Mouse (Mus musculus) layer of hippocampus, postnatal 36 days (tissue): ENCODE data around the gene Gm1123. TPM values are rescaled to one million over a fixed set of nuclear protein-coding genes. Genes with fewer than 3 reads are reported as not detected.
A peak's percentile ranks its signal among the peaks of the same experiment; 100 is the strongest.

Source experiments
- DNase-seq, 2 experiments: peaks; one replicate each; pipeline ENCODE4 v3.0.0; 2022
- total RNA-seq, 2 experiments: library from RNA; stranded (reverse); gene quantifications; 2 replicates each; pipeline ENCODE4 v1.2.3; 2021

Gene Gm1123
- total RNA-seq, 2 experiments from 2014 or later: not detected

DNA sequence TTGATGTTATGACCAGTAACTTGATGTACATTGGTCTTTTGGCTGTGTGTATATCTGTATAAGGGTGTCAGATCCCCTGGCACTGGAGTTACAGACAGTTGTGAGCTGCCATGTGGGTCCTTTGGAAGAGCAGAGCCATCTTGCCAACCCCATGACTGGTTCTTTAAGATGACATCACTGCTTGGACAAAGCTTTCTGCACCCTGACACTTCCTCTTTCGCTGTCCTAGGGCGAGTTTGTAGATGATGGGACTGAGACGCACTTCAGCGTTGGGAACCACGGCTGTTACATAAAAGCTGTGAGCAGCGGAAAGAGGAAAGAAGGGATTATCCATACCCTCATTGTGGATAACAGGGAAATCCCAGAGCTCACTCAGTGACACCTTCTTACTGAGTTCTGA lies 34.2 kb downstream of the Gm1123 start:
- DNase-seq: no peak

DNA sequence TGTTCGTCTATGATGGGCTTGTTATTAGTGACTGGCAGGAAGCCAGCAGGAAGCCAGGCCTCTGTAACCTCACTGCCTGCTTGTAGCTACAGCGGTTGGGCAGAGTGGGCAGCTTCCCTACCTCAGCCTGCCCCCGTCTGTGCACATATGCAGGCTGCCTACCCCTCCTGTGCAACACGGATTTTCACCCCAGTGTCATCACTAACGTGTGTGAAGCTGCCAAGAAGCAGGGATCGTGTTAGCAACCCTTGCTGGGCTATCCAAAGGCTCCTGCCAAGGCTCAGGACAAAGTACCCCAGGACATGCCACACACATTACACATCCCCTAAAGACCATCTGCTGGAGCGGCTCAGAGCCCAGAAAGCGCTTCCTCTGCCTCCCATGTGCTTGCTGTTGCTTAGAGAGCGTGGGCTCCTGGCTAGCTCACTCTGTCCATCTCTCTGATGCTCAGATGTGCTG lies 35.6 kb downstream of the Gm1123 start:
- DNase-seq: peak; percentile 54 to 56

DNA sequence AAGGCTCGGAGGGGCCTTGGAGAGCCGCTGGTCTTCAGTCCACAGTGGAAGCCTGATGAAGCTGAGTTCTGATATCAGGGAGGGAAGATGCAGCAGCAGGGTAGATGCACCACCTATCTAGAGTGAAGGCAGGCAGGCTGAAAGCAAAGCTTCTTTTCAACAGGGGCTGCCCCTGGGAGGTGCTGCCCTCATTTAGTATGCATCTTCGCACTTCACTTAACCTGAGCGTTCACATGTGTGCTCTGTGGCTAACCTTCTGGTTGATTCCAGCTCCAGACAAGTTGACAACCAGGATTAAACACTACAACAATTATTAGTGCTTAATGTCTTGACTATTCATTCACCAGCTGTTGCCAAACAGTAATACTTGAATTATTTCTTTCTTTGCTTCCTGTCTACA lies 41.4 kb downstream of the Gm1123 start:
- DNase-seq: no peak

- DNase-seq: no peak
Measured at GRCm38 (mm10) chr9:98987131-98987530, 48.4 kb downstream of the Gm1123 start.

- DNase-seq: no peak
Measured at GRCm38 (mm10) chr9:98986476-98987096, 48.9 kb downstream of the Gm1123 start.

DNA sequence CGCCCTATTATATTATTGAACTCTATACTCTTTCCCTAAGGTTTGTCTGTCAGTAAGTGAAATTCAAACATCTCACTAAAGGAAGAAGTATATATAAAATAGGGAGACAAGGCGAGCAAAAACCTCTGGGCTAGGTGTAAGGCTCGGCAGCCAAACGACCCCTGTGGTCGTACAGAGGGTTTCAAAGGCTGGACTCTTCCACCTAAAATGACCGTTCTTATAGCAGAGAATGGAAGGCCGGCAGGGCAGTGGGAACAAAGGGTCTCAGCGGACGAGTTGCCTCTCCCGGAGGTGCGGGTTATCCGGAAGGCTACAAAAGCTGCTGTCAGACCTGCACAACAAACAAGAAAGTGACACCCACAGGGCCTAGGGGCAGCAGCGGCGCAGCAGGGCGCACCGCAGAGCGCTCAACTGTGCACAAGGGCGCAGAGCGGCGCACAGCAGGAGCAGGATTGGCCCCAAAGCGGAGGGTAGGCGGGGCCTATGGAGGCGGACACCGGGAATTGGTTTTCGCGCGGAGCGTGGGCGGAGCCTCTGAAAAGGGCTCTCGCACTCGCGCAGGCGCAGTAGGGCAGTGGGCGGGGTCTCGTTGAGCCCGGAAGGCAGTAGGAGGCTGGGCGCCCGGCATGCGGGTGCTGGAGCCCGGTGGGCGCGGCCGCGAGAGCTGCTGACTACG lies 49.6 kb downstream of the Gm1123 start, which contains the start of gene Faim:
Gene Faim, plus strand, starts transcription at position 574 of the 676 bp plus-strand sequence.
- peak; percentile 100 for DNase-seq

GRCm38 (mm10) chr9:98979431-98980416 lies 55.8 kb downstream of the Gm1123 start:
- peak; percentile 81 to 83 for DNase-seq

GRCm38 (mm10) chr9:98976520-98976919 lies 59.0 kb downstream of the Gm1123 start:
- no peak for DNase-seq

DNA sequence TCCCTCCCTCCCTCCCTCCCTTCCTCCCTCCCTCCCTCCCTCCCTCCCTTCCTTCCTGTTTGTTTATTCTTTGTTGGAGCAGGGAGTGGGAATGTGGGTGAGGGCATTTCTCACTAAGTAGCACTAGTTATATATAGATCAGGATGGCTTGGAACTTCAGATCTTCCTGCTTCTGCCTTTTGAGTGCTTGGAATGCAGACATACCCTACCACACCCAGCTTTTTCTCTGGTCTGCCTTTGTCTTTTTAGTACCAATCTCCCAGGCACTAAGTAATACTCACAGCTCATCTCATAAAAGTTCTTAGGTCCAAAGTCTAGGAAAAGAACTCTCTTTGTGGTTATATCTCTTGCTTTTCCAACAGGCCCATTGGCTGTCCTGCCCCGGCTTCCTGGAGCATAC lies 59.4 kb downstream of the Gm1123 start:
- DNase-seq: no peak

- no peak for DNase-seq
Measured at GRCm38 (mm10) chr9:98974898-98975297, 60.6 kb downstream of the Gm1123 start.

DNA sequence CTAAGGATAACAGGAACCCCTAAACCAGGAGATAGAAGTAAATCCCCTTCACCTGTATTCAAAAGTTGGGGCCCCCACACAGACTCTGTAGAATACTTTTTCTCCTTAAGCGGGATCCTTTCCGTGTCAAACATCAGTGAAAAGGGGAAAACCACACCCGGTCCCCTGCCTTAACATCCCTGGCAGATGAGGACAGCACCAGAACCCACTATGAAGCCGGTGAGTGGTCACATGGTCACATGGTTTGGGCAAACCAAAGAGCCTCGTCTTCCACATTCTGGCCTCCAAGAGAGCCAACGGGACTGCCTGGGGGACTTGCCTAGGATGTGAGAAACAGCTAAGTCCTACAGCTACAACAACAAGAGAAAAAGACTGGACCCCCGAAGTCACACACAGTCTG lies 62.0 kb downstream of the Gm1123 start:
- DNase-seq: no peak

DNA sequence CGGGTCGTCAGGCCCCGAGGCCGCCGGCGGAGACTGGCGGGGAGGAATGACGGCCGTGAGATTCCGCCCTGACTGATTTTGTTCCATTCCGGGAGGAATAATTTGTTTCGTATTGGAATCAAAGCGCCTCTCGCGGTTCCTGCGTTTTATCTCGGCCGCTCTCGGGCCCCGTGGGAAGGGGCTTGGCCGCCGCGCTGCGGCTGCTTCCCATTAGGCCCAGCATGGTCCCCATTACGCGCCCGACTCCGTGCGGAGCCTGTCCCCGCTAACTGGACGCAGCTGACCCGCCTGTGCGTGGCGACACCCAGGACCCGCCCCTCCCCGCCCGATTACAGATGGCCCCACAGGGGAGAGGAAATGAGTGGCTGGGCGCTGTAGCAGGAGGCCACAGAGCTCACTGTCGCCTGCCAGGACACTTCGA lies 62.4 kb downstream of the Gm1123 start:
- no peak for DNase-seq

DNA sequence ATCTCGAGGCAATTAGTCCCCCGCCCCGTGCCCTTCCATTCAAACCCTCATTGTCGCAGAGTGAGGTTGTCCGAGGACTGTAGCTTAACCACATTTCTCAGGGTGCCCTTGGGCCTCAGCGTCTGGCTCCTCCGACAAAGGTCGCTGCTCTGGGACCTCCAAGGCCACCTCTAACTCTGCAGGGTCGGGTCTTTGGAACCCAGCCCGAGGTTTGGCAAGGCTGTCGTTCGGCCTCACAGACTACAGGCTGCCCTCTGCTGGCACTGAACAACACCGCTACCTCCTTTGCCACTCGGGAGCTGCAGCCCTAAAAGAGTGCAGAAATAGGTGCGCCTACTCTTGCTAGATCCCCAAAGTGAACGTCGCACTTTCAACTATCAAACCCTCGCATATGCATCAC lies 70.4 kb downstream of the Gm1123 start:
- no peak for DNase-seq

DNA sequence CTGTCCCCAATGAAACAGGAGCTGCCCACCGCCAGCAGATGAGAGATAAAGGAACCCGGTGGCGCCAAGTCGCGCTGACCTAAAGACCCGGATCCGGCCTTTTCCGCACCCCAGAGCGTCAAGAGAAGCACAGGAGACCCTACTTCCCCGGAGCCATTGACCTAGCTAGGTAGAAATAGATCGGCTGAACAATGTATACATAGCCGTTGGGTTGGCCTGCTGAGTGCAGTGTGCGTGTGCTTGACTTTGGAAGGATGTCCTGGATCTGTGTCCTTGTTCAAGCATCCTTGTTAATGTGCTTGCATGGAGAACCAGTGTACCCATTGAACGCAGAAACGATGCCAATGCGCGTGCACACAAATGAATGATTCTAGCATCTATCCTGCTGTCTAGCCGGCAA lies 71.9 kb downstream of the Gm1123 start:
- no peak for DNase-seq

DNA sequence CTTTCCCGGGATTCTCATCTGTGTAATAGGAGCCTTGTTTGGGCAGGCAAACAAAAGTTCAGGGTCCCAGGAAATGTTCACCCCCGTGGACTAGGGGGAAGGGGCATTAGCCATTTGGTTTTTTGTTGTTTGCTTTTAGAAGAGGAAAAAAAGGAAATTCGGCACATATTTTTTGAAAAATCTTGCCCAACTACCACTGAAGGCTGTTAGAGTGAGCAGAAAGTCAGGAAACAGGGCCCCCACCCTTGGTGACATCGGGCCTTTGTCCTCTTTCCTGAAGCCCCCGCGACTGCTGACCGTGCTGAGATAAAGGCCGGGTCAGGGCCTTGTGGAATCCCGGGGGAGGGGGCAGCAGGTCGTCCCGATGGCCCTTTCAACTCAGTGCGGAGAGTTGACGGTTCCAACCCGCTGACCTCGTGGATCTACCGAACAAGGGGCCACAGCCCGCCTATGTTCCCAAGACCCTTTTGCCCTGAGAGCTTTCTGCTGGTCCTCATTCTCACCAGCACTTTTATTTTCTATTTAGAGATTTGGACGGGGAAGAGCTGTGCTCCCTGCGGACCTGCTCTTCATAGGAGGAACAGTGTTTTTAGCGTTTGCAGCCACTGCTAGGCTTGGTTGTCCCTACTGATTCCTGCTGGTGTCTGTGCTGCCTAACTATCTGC lies 72.9 kb downstream of the Gm1123 start:
- DNase-seq: no peak

GRCm38 (mm10) chr9:98961591-98962477 lies 73.7 kb downstream of the Gm1123 start:
- no peak for DNase-seq

DNA sequence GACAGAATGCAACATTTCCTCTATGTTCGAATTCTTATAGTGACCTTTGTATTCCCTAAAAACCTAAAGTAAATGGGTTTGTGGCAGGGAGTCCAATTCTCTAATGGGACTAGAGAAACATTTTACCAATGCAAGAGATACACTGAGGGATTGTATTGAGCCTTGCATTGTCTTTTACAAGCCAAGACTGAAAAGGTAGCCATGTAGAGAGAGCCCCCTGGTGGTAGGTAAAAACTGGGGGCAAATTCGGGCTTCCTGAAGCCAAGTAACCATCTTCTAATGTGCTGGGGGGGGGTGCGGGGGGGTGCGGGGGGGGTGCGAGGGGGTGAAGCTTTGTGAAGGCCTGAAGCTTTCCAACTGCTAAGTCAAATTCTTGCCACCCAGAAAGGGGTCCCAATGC lies 75.2 kb downstream of the Gm1123 start:
- no peak for DNase-seq

DNA sequence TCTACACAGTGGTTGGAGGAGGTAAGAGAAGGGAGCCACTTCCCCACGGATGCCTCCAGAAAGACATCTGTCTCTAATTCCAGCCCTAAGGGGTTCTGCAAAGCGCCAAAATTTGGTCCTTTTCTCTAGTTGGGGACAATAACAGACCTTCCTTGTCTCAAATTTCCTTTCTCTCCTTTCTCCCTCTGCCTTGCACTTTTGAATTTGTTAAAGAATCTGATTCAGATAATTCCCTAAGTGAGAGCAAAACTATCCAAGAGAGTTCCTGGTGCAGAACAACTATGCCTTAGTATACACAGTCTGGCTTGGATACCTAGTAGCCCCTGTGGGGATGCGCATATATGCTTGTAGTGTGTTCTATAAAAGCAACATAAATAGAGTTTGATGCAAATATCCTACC lies 75.7 kb downstream of the Gm1123 start:
- no peak for DNase-seq

GRCm38 (mm10) chr9:98958628-98959027 lies 76.9 kb downstream of the Gm1123 start:
- DNase-seq: no peak

DNA sequence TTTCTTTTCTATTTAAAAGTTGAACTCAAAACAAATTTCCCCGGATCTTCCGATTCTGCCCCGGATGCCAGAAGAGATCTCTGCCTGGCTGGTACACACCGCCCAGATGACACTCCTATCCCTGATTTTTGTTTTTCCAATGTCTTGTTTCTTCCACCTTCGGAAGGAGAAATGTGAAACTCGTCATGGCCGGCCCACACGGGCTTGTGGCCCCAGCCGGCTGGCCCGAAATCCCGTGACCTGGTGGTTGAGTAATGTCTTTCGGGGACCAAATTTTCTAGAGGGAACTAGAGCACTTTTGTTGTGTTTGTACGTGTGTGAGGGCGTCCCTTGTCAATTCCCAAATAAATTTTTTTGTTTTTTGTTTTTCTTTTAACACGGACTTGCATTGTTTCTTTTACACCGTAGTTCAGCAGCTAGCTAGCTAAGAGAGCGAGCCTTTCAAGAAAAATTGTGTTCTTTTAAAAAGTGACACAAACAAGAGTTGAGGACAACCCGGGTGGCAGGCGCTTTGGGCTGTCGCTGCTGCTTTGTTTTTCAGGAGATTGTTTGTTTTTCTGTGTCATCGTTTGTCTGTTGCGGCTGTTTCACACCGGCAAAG lies 77.7 kb downstream of the Gm1123 start:
- no peak for DNase-seq
